Mouse (Mus musculus) layer of hippocampus, postnatal 36 days (tissue): ENCODE measurements at regions not wholly inside any gene's neighbourhood (a gene's known extent, or its start where the extent isn't known, plus 50 kb on each side); places are given as distances from the start of the nearest gene placed in this dataset.

ENCODE experiments used
- DNase-seq, 2 experiments: peaks; one replicate each; pipeline ENCODE4 v3.0.0; 2022

- DNase-seq: no peak
Observed at GRCm38 (mm10) chr3:148762541-148763225, 227.7 kb downstream of the Adgrl2 start.

- DNase-seq: no peak
Observed at GRCm38 (mm10) chr3:148761586-148761985, 228.8 kb downstream of the Adgrl2 start.

- no peak for DNase-seq
Observed at GRCm38 (mm10) chr3:148759500-148759899, 230.9 kb downstream of the Adgrl2 start.

GRCm38 (mm10) chr3:148746234-148746633, 244.1 kb downstream of the Adgrl2 start:
- DNase-seq: no peak

- DNase-seq: no peak
Observed at GRCm38 (mm10) chr3:148744651-148745050, 245.7 kb downstream of the Adgrl2 start.

GRCm38 (mm10) chr3:148734194-148734749, 256.1 kb downstream of the Adgrl2 start:
- DNase-seq: no peak

- DNase-seq: no peak
Observed at GRCm38 (mm10) chr3:148733227-148733854, 257.0 kb downstream of the Adgrl2 start.

- no peak for DNase-seq
Observed at GRCm38 (mm10) chr3:148731436-148731835, 258.9 kb downstream of the Adgrl2 start.

- no peak for DNase-seq
Observed at GRCm38 (mm10) chr3:148729242-148729680, 261.1 kb downstream of the Adgrl2 start.

- no peak for DNase-seq
Observed at GRCm38 (mm10) chr3:148728513-148729241, 261.7 kb downstream of the Adgrl2 start.

GRCm38 (mm10) chr3:148726596-148727331, 263.6 kb downstream of the Adgrl2 start:
- DNase-seq: no peak

- DNase-seq: no peak
Observed at GRCm38 (mm10) chr3:148696555-148696954, 293.8 kb downstream of the Adgrl2 start.

- DNase-seq: no peak
Observed at GRCm38 (mm10) chr3:148695453-148695852, 294.9 kb downstream of the Adgrl2 start.

GRCm38 (mm10) chr3:148683181-148683580, 307.2 kb downstream of the Adgrl2 start:
- no peak for DNase-seq

GRCm38 (mm10) chr3:148682445-148682994, 307.8 kb downstream of the Adgrl2 start:
- no peak for DNase-seq

GRCm38 (mm10) chr3:148681186-148681585, 309.2 kb downstream of the Adgrl2 start:
- DNase-seq: no peak

GRCm38 (mm10) chr3:148680737-148681136, 309.6 kb downstream of the Adgrl2 start:
- no peak for DNase-seq

- no peak for DNase-seq
Observed at GRCm38 (mm10) chr3:148680086-148680485, 310.3 kb downstream of the Adgrl2 start.

- no peak for DNase-seq
Observed at GRCm38 (mm10) chr3:148679121-148679520, 311.2 kb downstream of the Adgrl2 start.

- DNase-seq: no peak
Observed at GRCm38 (mm10) chr3:148676025-148676424, 314.3 kb downstream of the Adgrl2 start.

- DNase-seq: no peak
Observed at GRCm38 (mm10) chr3:148662888-148663477, 327.4 kb downstream of the Adgrl2 start.

GRCm38 (mm10) chr3:148659024-148659423, 331.3 kb downstream of the Adgrl2 start:
- no peak for DNase-seq
